Mouse (Mus musculus) CD8-positive naive resting alpha-beta T cell, adult 2 months (primary cell): ENCODE data around the gene Lgals8.

ENCODE experiments used
- DNase-seq, 2 experiments: peaks; one replicate each; pipeline ENCODE4 v3.0.0; 2022; ENCODE audit warnings: low read depth in 2 of 2, low spot score in 2 of 2

The Lgals8 gene

GRCm38 (mm10) chr13:12460881-12461729 lies 3.6 kb downstream of the Lgals8 start:
- peak; percentile 77 to 81 for DNase-seq

- peak; percentile 38 to 69 for DNase-seq
Measured at GRCm38 (mm10) chr13:12460443-12460842, 4.3 kb downstream of the Lgals8 start.

GRCm38 (mm10) chr13:12456711-12457110 lies 8.0 kb downstream of the Lgals8 start:
- DNase-seq: no peak

GRCm38 (mm10) chr13:12454686-12455390 lies 9.9 kb downstream of the Lgals8 start:
- no peak for DNase-seq

- DNase-seq: no peak
Measured at GRCm38 (mm10) chr13:12453150-12453549, 11.6 kb downstream of the Lgals8 start.

GRCm38 (mm10) chr13:12442008-12442587 lies 22.6 kb downstream of the Lgals8 start:
- DNase-seq: no peak

GRCm38 (mm10) chr13:12440813-12441212 lies 23.9 kb downstream of the Lgals8 start:
- no peak for DNase-seq

GRCm38 (mm10) chr13:12439586-12439985 lies 25.2 kb downstream of the Lgals8 start:
- DNase-seq: no peak

GRCm38 (mm10) chr13:12433843-12434242 lies 30.9 kb downstream of the Lgals8 start:
- DNase-seq: no peak

- DNase-seq: no peak
Measured at GRCm38 (mm10) chr13:12428556-12428955, 36.2 kb downstream of the Lgals8 start.

- no peak for DNase-seq
Measured at GRCm38 (mm10) chr13:12420596-12420995, 44.1 kb downstream of the Lgals8 start.

GRCm38 (mm10) chr13:12412016-12412415 lies 52.7 kb downstream of the Lgals8 start:
- no peak for DNase-seq

- no peak for DNase-seq
Measured at GRCm38 (mm10) chr13:12408343-12409066, 56.2 kb downstream of the Lgals8 start.

GRCm38 (mm10) chr13:12395571-12395970 lies 69.2 kb downstream of the Lgals8 start:
- no peak for DNase-seq

- DNase-seq: peak; percentile 94 to 96
Measured at GRCm38 (mm10) chr13:12394609-12395505, 69.9 kb downstream of the Lgals8 start, which contains the start of gene Heatr1. Heatr1 (plus strand) TSS chr13:12395027.
